Mouse (Mus musculus) forelimb bud, embryonic 11.5 days (tissue): Measurements from ENCODE around the gene Rab1b.

Experiments
- DNase-seq: peaks from one replicate; pipeline ENCODE4 v3.0.0-alpha.2; 2012; ENCODE audit warnings: low read depth, low spot score

Rab1b gene

DNA sequence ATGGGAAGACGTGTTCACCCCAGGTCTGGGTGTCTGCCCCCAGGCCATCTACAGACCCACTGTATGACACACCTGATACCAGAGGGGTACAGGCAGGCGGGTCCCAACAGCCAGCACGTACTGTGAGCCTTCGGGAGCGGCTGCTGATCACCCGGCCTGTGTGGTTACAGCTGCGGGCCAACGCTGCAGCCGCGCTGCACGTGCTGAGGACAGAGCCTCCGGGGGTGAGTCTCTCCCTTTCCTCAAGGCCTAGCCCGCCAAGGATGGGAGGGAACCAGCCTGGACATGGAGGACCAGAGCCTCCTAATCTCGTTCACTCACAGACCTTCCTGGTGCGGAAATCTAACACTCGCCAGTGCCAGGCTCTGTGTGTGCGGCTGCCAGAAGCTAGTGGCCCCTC lies 55.8 kb downstream of the Rab1b start:
- no peak for DNase-seq

DNA sequence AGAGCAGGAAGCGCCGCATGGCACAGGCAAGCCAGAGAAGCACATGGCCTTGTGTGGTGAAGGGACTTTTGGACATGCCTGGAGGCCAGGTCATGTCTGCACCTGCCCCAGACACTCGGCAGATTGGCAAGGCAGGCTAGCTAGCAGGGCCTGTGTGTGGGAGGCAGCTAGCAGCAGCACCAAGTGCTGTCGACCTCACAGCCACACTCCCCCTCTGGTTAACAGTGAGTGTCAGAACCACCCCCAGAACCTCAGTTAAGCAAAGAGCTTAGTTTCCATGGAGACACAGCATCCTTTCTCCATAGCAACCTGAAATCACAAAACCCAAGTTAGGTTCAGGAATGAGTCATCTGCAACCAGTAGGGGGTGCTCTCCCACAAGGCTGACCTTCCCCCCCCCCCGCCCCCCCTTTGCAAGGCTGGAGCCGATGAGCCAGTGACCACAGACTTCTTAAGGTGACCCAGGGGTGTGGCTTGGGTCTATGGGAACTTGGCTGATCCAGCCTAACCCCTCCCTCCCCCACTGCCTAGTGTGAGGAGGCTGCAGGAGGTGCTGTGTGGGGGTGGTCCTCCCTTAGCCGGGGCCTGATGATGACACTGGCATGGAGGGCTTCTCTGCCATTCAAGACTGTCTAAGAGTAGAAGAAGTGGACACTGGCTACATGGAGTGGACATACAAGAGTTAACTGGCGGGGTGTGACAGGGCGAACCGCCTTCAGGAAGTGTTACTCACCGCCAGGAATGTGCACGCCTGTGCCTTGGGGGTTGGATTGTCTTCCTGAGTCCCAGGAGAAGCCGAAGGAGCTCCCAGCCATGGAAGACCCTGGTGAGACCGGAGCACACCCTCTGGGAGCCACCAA lies 56.6 kb downstream of the Rab1b start, which contains the start of gene Rin1:
Gene Rin1, plus strand, starts transcription at position 435 of the 859 bp plus-strand sequence.
- no peak for DNase-seq

DNA sequence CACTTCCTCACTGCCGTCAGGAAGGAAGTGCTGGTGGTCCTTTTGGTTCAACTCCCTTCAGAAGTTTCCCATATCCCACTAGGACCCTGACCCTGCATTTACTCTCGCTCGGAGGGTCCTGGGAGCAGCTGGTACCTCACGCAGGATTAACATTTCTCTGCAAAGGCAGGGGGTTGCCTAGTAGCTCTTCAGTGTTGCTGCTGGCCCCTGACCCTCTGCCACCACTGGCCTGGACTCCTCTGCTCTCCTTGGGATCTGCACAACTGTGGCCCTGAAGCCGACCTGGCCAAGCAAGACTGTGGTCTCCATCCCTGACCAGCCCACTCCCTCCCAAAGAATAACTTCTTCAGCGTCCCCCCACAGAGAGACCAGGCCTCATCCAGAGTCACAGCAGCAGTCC lies 57.5 kb downstream of the Rab1b start:
- no peak for DNase-seq
